Mouse (Mus musculus): ENCODE results near the gene Vmn2r115.
"Not testable (repeated sequence)": the region's sequence is repeated elsewhere in the genome, so short reads cannot be mapped to it uniquely, and the experiment has no call there.

Vmn2r115 gene

GRCm38 (mm10) chr17:23343441-23343840 is at the start of gene Vmn2r115:
Vmn2r115 (plus strand) TSS chr17:23343741.
- not testable (repeated sequence) for DNase-seq (ENCODE audit: low read depth, low spot score)

- not testable (repeated sequence) for DNase-seq (ENCODE audit: low read depth, low spot score)
Observed at GRCm38 (mm10) chr17:23312437-23312836, 31.1 kb upstream of the Vmn2r115 start, which contains the start of gene Vmn2r114. Vmn2r114 (minus strand) TSS chr17:23312537.

GRCm38 (mm10) chr17:23330657-23331056 is 12.9 kb upstream of the Vmn2r115 start:
- DNase-seq (ENCODE audit: low read depth, low spot score), result no peak

- no peak for DNase-seq (ENCODE audit: low read depth, low spot score)
Observed at GRCm38 (mm10) chr17:23351644-23352043, 8.1 kb downstream of the Vmn2r115 start.

GRCm38 (mm10) chr17:23384304-23384703 is 40.8 kb downstream of the Vmn2r115 start, which contains the start of gene Vmn2r116:
Vmn2r116 (plus strand) TSS chr17:23384604.
- DNase-seq (ENCODE audit: low read depth, low spot score), result not testable (repeated sequence)

Measured in telencephalon, adult 2 months (tissue).